Mouse (Mus musculus) erythroblast, embryonic 14.5 days (primary cell): ENCODE results near the gene Ahctf1.

Source experiments
- GATA1 ChIP-seq: IDR thresholded peaks from 2 replicates; pipeline ENCODE4 v1.6.1; 2012; ENCODE audit warnings: low read length, inconsistent platforms, mixed read lengths
- TAL1 ChIP-seq: IDR thresholded peaks from 3 replicates; pipeline ENCODE4 v1.6.1; 2012; ENCODE audit warnings: low read length, inconsistent platforms, mixed read lengths

DNA sequence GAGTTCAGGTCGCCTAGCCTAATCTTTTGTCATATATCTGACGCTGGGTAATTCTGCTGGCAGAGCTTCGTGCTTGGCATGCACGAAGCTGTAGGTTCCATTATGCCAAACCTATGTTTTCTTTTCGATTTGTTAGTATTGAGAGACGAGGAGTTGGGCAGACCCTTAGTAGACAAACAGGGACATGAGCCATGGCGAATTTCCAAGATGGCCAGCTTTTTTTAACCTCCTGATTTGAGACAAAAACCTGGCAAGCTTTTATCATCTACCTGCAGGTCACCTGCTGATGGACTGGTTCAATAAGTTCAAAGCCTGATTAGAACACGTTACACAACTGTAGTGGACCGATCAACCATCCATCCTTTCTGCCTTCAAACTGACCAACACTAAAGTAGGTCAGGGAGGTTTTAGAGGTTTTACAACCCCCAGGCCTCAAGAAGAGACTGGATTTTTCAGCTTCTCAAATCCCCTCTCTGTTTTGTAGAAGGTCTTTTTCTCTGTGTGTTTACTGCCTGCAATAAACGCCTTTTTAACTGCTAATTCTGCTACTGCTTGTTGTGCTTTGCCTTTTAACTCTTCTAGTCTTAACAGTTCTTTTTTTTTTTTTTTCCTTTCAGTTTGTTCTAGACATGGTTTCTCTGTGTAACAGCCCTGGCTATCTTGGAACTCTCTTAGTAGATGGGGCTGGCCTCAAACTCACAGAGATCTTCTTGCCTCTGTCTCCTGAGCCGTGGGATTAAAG lies 831 bp upstream of the Ahctf1 start:
- TF ChIP-seq GATA1 (no peak), TAL1 (peak; percentile 63)
